Mouse (Mus musculus): ENCODE measurements around the gene Cdrt4. TPM values are rescaled to one million over a fixed set of nuclear protein-coding genes. Genes with fewer than 3 reads are reported as not detected.
A peak's percentile ranks its signal among the peaks of the same experiment; 100 is the strongest.

Cdrt4 gene
- under 1 TPM in 1 of 2 experiments, not detected in 1; 0.59 TPM for total RNA-seq (2021)
- long read RNA-seq, experiment 1, partial matches to known transcripts: 0 of 1 reads
- long read RNA-seq, experiment 1, other reads (novel, unspliced or antisense): 1 of 1 reads
- long read RNA-seq, experiment 2, partial matches to known transcripts: 0 of 1 reads
- long read RNA-seq, experiment 2, other reads (novel, unspliced or antisense): 1 of 1 reads

DNA sequence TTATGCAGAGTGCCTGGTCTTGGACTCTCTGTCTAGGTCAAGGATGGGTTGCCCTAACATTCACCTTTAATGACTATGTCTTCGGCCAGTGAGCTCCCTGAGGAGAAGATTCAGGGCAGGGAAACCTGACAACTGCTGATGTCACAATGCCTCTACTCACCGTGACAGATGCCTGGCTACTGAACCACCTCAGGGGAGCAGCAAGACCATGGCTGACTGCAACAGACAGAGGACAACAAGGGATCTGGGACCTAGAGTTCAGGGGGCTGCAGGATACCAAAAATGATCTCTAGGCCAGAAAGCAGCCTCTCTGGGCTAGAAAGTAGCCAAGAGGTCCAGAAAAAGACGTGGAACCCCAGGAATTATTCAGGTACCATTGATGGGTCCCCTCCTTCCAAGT is at the start of gene Cdrt4:
Gene Cdrt4 (plus strand): TSS at position 182 of the 400 bp plus-strand sequence.
- DNase-seq: no peak

DNA sequence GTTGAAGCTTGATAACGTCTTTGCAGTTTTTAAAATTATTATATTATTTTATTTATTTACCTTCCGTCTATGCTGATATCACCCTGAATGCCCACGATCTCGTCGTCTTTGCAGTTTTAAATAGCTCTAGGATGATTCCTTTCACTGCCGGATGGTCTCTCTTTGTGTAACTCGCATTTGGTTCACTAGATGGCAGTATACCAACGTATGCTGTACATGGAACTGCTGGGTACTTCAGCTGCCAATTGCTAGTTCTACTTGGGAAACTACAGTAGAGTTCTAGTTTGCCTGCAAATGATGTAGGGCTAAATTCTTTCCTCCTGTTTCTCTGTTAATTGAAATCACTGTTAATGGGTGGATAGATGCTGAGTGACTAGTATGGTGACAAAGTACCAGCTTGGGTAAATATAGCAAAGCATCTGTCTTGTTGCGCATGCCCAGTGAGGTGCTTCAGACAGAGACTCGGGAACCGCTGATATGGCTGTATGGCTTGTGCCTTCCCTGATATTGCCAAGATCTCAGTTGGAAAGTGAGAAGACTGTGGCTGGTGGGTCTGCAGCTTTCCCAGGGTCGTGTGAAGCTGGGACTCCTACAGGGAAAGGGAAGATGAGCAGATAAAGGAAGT is 49.2 kb upstream of the Cdrt4 start:
- DNase-seq: peak; percentile 29

DNA sequence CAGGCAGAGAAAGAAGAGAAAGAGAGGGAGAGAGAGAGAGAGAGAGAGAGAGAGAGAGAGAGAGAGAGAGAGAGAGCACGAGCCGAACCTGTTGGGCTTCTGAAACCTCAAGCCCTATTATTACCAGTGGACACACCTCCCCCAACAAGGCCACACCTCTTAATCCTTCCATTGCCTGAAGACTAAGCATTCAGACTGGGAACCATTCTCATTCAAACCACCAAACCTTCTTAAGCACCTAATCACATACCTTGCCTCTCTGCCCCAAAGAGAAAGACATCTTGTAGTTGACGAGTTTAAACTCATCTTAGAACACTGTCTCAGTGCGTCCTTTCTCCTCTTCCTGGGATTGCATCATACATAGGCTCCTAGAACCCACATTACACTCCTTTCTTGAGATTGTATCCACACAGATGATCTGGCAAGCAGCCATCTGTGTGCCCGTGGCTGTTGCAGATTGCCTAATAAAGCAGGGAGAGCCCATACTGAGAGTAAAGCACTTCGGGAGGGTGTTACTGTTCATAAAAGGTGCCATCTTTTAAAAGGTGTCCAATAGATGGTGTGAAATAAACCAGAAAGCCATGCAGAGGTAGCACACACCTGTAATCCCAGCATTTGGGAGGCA is 47.0 kb upstream of the Cdrt4 start:
- no peak for DNase-seq

DNA sequence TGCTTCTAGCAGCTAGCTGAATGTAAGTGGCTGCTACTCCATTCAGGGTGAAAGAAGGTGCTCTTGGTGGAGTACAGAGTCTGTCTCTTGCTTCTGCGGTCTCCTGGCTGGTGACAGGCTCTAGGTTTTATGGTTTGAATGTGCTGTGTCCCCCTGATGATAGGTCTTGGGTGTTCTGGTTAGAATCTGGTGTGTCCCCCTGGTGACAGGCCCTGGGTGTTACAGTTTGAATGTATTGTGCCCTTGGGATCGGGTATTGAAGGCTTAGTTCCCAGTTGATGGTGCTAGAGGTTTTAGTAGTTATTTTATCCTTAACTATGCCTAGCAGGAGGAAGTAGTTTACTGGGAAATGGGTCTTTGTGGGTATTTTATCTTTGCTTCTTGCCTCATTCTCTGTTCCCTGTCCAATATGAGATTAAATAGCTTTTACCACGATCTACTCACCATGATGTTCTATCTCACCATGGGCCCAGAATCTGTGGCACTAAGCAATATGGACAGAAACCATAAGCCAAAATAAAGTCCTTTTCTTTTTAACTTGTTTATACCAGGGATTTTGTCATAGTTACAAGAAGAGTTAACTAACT is 41.2 kb upstream of the Cdrt4 start:
- DNase-seq: no peak

DNA sequence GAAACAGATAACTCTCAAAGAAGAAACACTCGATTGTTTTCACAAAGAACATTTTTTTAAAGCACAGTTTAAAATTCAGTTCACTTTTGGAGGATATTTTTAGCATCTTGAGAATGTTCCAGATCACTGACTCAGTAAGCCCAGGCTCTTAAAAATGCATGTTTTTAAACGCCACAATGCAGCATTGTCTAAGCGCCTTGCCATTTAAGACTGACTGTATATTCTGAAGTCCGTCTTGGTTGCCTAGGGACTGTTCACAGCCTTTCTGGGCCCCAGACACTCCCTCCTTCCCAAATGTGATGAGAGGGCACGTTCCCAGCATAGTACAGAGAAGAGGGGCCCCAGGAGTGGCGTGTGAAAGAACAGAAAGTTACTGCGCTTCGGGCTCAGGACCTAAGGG is 39.6 kb upstream of the Cdrt4 start:
- no peak for DNase-seq

DNA sequence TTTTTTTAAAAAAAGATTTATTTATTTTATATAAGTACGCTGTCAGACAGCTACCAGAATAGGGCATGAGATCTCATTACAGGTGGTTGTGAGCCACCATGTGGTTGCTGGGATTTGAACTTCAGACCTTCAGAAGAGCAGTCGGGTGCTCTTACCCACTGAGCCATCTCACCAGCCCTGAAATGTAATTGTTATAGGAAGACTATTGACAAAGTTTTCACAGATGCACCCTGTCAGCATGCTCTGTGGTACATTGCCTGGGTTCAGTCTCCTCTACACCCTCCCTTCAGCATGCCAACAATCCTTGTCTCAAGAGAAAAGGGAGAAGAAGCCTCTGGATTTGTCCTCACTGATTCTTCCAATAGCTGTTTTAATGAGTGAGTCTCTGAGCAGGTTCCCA is 37.9 kb upstream of the Cdrt4 start:
- DNase-seq: no peak

DNA sequence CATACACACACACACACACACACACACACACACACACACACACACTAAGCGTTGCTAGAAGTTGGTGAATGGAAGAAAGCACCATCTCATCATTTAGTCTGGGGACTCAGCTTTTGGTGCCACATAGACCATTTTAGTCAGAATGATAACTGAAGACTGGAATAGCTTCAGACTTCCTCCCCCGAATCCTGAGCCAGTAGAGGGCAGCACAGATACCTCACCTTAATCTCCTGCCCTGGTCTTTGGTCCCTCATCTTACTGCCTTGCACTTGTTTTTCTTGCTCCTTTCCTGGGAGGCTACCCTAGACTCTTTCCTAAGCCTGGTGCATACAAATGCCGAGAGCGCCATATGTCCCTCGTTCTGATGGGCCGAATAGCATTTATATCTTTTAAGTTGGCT is 36.5 kb upstream of the Cdrt4 start:
- no peak for DNase-seq

DNA sequence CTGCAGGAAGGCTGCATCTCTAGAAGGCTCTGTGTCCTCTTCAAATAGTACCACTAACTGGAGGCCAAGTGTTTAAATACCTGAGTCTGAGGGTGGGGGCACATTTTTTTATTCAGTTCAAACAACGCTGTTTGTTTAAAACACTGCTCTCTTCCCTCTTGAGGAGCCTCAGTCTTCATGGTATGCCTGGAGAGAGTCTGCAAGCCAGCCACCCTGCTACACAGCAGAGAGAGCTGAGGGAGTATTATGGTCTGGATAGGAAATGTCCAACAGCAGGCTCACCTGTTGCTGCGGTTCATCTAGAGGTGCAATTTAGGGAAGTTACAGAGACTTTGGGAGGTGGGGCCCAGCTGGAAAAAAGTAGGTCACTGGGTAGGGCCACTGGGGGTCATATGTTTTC is 35.5 kb upstream of the Cdrt4 start:
- no peak for DNase-seq

DNA sequence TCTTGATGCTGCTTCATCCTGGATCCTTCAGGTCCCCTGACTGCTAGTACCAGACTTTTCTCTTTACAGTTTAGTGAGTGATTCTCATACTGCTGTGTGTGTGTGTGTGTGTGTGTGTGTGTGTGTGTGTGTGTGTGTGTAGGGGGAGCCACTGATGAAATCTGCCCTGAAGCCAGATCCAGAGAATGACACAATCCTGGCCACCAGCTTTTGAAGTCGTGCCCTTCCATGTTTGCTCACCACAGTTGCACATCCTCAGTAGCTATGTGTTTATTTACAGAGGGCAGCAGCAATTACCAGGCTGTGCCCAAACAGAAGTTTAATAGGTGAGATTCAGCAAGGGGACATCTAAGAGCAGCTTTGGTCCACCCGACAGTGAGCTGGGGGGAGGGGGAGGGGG is 34.2 kb upstream of the Cdrt4 start:
- no peak for DNase-seq

DNA sequence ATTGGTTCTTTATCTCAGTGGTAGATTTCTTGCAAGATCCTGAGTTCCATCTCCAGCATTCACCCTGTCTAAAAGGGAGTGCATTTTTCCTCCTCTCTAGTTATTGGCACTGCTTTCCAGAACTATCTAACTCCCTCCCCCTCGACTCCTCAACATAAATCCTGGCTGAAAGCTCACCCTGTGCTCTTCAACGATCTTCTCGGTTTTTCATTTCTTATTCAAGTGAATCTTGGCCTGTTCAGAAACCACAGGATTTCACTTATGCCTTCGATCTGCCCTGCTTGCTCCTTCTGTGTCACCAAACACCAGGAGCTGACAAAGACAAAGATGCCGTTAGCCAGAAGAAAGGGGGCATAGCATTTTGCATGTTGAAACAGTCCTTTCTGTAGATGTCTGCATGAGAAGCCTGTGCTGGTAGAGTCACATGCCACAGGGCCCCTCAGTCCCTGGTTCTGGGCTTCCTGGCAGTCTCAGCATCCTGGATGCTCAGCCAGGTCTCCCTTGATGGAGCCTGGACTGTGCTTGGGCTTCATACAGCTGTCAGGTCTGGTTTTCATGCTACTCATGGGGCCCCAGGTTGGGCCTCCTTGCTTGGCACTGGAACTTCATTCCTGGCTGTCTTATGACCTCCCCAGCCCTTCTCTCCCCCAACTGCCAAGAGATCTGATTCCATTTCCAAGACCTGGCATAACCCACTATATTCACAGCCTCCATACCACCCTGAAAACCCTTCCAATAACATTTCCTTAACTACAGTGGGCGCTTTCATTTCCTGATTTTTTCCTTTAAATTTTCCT is 30.8 kb upstream of the Cdrt4 start:
- no peak for DNase-seq

DNA sequence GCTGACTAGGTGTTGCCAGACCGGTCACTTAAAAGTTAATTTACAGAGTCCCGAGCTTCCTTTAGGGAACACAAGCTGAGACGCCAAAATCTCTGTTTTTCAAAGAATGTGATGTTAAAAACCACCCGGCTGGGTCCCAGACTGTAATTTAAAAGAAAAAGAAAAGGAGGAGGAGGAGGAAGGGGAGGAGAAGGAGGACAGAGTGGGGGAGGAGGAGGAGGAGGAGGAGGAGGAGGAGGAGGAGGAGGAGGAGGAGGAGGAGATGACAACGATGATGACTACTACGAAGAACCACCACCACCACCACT is 30.3 kb upstream of the Cdrt4 start:
- DNase-seq: no peak

DNA sequence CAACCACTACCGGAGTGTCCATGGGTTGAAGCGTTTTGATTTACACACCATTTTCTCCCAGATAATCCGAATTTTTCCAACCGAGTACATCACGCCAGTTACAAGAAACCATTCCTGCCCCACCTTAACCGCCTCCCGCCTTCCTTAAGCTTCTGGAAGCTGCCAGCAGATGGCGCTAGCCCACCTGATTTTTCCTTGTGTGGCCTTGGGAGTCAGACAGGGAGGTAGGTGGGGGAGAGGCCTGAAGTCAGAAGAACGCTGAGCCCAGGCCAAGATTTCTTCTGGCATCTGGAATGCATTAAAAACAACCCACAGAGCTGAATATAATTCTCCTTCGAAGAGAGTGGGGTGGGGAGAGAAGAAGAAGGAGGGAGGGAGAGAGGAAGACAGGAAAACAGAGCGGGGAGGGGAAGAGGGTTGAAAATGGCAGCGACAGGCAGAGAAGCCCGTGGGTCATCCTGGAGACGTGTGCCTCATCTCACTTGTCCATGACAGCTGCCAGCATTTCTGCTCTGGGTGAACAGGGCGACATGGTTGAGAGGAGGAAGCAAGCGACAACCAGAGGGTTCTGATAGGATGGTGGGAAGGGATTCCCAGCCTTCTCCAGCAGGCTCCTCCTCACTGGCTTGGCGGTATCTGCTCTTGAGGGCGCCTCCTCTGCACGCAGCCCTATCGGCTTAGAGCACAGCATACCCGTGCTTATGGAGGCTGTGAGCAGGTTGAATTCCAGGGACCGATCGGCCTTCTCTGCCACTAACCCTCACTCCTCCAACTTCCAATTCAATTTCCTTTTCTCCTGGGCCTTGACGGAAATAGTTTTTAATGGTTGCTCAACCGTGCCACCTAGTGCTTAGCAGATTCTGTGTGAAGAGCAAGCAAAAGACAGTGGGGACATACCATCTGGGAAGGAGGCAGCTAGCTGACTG is 29.7 kb upstream of the Cdrt4 start:
- peak; percentile 92 for DNase-seq

DNA sequence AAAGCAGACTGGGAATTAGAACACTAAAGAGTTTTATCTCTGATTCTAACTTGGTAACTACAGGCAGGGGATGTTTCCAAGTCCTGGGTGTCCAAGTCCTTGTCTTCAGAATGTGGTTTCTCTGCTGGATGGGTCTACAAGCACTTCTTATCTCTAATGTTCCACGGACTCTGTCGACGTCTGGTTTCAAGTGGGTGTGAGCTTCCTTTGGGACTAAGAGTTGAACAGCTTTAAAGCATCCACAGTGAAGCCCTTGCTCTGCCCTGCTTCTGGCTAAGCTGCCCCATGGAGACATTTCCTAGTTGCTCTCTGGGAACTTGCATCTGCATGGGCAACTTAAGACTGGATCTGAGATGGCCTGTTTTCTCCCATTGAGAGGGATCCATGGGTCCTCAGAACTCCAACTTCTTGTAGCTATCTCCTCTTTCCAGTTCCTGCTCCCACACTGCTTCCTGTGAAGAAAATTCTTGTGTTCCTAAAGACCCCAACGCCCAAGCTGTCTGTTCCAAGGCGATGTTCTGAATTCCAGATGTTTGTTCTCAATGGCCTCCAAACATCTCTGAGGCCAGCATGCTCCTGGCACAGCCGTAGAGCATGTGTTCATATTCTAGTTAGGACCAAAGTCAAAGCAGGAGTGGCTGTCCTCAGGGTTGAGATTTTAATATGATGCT is 26.8 kb upstream of the Cdrt4 start:
- no peak for DNase-seq

DNA sequence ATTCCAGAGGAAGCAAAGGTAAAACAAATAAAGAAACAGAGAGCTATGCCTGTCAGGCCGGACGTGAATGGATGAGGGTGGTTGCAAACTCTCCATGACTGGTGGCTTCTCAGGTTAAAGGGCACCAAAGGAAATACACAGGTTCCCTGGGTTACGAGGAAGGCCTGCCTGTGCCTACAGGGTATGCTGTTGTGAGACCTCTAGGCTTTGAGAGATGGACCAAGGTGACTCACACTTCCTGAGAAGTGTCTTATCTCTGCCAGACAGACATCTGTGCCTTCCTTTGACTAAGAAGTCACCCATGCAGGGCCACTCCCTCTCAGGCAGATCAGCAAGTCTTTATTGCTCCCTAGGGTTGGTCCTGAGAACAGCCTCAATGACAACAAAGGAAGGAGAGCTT is 21.2 kb upstream of the Cdrt4 start:
- DNase-seq: no peak

DNA sequence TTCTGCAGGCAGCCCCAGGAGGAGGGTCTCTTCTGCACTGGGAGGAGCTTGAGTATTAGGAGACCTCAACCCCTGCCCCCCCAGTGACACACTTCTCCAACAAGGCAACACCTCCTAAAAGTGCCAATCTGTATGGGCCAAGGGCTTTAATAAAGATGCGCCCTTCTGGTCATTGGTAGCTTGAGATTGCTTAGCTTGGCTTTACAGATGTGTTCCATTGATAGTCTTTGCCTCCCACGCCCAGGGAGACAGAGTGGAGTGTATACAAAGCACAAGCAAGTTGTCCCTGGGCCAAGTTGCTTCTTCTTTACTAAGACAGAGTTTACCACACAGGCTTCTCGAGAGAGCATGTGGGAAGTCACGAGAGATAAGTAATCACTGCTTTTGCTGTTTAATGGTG is 20.4 kb upstream of the Cdrt4 start:
- DNase-seq: no peak

DNA sequence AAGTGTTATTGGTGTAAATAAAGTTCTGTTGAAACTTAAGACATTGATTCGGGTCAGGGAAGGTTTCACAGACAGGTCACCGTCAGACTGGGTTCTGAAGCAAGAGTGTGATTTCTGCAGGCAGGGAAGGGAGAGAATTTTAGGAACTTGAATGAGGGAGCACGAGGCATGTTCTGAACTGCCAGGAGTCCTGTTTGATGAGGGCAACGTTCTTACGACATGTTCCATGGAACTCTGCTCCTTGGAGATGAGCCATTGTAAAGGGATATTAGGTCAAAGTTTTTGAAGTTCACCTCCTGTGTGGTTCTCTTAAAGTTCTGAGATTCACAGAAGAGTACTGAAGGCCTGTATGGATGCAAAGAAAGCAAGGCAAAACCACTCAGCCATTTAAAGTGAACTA is 19.9 kb upstream of the Cdrt4 start:
- DNase-seq: no peak

DNA sequence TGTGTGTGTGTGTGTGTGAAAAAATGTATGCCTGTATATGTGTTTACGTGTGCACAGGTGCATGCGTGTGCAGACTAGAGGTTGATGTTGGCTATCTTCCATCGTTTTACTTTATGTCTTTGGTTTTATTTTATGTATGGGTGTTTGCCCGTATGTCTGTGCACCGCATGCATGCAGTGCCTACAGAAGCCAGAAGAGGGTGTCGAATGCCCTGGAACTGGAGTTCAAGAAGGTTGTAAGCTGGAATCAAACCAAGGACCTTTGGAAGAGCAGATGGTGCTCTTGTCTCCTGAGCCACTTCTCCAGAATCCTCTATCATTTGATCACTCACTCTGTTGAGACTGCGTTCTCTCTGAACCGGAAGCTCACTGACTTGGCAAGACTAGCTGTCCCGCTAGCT is 17.9 kb upstream of the Cdrt4 start:
- DNase-seq: no peak

DNA sequence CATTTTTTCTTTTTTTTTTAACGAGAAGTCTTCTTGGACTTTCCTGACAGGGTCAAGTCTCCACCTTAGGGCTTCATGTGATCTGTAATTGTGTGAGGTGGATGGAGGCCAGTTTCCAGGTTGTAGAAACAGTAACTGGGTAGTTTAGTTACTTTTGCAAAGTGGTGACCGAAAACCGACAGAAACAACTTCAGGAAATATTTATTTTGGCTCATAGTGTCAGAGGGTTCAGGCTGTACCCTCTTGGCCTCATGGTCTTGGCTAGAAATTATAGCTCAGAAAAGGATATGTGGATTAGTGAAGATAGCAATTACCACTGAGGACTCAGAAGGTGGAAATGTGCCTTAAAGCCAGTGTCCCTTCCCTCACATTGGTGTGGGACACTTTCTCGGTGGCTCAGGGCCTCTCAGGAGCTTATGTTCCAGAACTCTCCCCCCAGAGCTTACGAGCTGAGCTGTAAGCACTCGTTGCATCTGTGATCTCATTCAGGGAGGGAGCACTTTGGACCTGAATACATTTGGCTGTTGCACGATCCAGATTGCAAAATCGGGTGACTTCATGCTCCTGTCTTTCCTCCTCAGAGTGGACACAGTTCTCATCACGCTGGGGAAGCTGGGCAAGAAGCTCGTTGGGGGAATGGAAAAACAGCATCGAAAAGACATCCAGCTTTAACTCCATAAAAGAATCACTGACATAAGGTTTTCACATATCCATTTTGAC is 16.0 kb upstream of the Cdrt4 start:
- DNase-seq: no peak

DNA sequence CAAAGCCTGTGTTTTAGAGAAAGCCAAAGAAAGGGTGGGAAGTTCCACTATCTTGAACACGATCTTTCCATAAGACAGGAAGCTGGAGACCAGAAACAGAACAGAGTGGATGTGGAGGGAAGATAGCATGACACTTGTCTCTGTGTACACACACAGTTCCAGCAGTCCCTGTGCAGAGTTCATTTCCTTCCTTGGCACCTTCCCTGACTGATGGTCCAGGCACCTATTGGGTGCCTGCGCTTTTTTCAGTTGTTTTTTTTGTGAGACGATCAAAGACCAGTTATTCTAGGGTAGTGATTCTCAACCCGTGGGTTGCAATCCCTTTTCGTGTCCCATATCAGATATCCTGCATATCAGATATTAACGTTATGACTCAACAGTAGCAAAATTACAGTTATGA is 13.0 kb upstream of the Cdrt4 start:
- no peak for DNase-seq

DNA sequence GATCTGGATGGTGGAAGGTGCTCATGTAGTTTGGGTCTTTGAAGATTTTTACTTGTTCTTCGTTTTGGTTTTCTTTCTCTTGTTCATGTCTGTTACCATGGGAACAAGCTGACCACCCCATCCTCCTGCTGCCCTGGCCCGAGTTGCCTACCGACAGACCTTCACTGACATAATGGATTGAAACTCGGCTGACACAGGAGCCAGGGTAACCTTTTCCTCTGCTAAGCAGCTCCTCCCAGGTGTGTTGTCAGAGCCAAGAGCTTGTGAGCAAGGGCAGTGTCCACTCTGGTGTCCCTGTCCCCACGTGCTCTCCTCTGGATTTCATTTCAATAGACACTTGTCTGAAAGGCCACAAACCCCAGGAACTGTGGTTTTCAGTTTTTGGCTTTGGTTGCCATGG is 12.1 kb upstream of the Cdrt4 start:
- DNase-seq: no peak

DNA sequence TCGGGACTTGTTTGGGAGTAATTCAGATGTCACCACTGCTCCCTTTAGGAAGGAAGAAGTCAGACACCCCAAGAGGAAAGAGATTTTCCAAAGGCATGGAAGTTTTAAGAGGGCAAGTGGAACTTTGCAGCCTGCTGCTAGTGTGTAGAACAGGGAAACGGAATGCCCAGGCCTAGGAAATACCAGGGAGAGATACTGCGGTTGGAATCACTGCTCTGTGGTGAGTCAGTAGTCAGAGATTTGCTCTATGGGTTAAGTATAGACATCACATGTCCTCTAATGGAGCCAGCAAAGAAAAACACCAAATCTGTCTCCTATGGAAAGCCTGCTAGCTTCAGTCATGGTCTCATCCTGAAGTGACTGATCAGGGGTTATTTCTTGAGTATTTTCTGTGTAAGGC is 10.8 kb upstream of the Cdrt4 start:
- DNase-seq: no peak
